Mouse (Mus musculus): Measurements from ENCODE around the gene Slc38a6.

DNA sequence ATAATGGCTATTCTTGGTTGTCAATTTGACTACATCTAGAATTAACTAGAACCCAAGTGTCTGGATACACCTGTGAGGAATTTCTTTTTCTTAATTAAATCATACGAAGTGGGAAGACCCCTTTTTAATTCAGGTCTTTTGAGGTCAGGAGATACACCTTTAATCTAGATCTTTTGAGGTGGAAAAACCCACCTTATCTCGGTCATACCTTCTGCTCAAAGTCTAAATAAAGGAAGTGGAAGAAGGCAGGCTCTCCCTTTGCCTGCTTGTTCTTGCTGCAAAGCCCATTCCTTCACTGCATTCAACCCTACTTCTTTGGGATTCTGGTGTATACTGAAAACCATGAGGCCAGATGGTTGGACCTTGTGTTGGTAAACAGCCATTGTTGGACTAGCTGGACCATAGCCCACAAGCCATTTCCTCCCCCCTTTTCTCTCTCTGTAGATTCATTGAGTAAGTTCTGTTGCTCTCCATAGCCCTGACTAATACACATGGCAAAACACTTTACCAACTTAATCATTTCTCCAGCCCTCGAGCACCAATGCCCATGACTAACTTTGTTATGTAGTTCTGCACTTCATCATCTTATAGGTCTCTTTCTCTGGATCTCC, 115.0 kb downstream of the Slc38a6 start:
- TF ChIP-seq CTCF (IDR thresholded peaks at IDR 0.05; ENCODE audit: low read depth) (no peak), EP300 (IDR thresholded peaks at IDR 0.05; ENCODE audit: low read depth) (no peak)

Measured in heart, postnatal 0 days (tissue).